Mouse (Mus musculus) bone marrow, adult 2 months (tissue): ENCODE results near the gene Ntrk3.

ENCODE experiments used
- CTCF ChIP-seq: fragments of 200-500 bp; IDR thresholded peaks from 2 replicates; pipeline ENCODE4 v1.5.1; 2011; ENCODE audit warnings: low read length, control low read depth; ENCODE audit not compliant: control insufficient read depth, insufficient read depth
- POLR2A ChIP-seq: fragments of 200-500 bp; IDR thresholded peaks from 2 replicates; pipeline ENCODE4 v1.6.1; 2011; ENCODE audit warnings: low read depth, mild to moderate bottlenecking, control low read depth, low read length, borderline replicate concordance; ENCODE audit not compliant: control insufficient read depth

- TF ChIP-seq CTCF (no peak), POLR2A (no peak)
These were observed 188.4 kb downstream of the Ntrk3 start for GRCm38 (mm10) chr7:78549461-78549860.
